Mouse (Mus musculus): ENCODE measurements around the gene Olfr382. TPM values are rescaled to one million over a fixed set of nuclear protein-coding genes. Genes with fewer than 3 reads are reported as not detected.
"Not testable (repeated sequence)": the region's sequence is repeated elsewhere in the genome, so short reads cannot be mapped to it uniquely, and the experiment has no call there.

The Olfr382 gene
- polyA plus RNA-seq (2016; fragmentation: Nextera tagmentation; extraction: Ambion mirVana), result not detected in 2 replicates

DNA sequence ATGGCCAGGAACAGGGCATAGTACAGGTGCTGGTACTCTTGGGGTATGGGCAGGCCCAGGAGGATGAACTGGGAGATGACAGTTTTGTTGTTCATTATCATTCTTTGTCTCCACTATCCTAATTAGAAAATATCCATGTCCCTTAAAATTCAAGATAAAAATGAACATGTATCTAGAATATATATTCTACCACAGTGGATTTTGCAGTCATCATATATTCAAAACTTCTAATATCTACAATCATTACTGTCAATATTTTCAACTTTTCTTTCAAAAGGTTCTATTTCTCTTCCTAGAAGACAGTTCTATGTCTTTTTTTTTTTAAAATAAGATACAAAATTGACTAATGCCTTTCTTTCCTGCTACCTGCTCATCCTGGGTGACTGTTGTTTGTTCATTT, at the start of gene Olfr382:
Gene Olfr382, minus strand, starts transcription at position 101 of the 400 bp plus-strand sequence.
- Histone ChIP-seq H3K4me3 (no peak within 1 kb of the TSS), H3K27me3 (replicated peaks; ENCODE audit: low read depth, poor library complexity, severe bottlenecking) (no peaks in the 10 kb centered on the region)

DNA sequence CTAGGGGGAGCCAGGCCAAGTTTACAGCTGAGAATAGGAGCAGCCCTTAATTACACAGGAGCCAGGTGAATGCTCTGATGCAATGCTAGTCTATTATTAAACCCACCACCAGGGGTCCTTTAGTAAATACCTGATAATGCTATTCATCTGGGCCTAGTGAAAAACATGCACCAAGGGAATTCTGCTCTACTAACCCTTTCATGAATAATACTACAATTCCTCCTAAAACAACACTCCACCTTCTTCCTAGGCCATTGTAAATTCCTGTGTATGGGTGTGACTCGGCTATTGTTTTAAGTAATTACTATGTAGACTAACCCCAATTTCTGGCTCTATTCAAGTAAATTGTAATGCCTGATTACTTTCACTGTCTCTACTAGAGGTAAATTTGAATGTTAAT, 12.0 kb upstream of the Olfr382 start:
- not testable (repeated sequence) for H3K4me1 ChIP-seq; H3K36me3 ChIP-seq (replicated peaks); H3K27me3 ChIP-seq (replicated peaks; ENCODE audit: low read depth, poor library complexity, severe bottlenecking); DNase-seq (ENCODE audit: low spot score); H3K27ac ChIP-seq (replicated peaks); H3K4me3 ChIP-seq
- H3K9me3 ChIP-seq, result peaks cover 28% of the 10 kb centered on the region; the same call in 1 of the 2 replicates
- WGBS, result 87% methylated on average over 1 of the region's 1 CpGs

More for the DNA sequence above, at the start of gene Olfr382:
- Histone ChIP-seq H3K27ac (replicated peaks) (no peak within 1 kb of the TSS), H3K4me1 (no peaks in the 10 kb centered on the region), H3K9me3 (peaks cover 30% of the 10 kb centered on the region; the same call in 1 of the 2 replicates), H3K36me3 (replicated peaks) (no peaks in the 10 kb centered on the region)
- no peak for DNase-seq (ENCODE audit: low spot score)

DNA sequence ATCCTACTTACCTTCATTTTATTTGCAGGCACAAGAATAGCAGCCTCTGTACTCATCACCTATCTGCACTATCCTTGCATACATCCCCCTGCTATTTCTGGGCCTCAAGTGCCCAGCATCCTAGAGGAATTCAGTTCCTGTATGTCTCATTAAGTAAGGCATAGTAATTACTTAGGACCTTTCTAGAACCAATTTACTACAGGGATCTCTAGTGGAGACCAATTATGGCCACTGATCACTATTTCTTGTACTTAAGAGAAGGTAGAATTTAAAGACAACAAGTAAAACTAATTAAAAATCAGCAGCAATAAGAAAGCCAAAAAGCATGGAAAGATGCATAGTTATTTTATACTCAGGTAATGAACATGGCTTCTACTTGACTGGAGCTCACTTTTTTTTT, 25.5 kb downstream of the Olfr382 start, which contains the start of gene Olfr381:
Gene Olfr381, minus strand, starts transcription at position 101 of the 400 bp plus-strand sequence.
- no peaks in the 10 kb centered on the region for H3K36me3 ChIP-seq (replicated peaks)
- H3K9me3 ChIP-seq, result 0 out of 2 replicates have a peak, but pooled peaks cover 2% of the 10 kb centered on the region
- no peak for DNase-seq (ENCODE audit: low spot score)
- H3K27ac ChIP-seq (replicated peaks), result no peak within 1 kb of the TSS
- H3K27me3 ChIP-seq (replicated peaks; ENCODE audit: low read depth, poor library complexity, severe bottlenecking), result no peaks in the 10 kb centered on the region
- no peak within 1 kb of the TSS for H3K4me3 ChIP-seq
- no peaks in the 10 kb centered on the region for H3K4me1 ChIP-seq

Other genes with a start within 250 kb of the Olfr382 start
- 0.04 TPM in 1 of 2 replicates, not detected in the other for gene Trpv3, start 249.8 kb downstream of the Olfr382 start, polyA plus RNA-seq (2016; fragmentation: Nextera tagmentation; extraction: Ambion mirVana)
- gene Aspa, start 187.6 kb downstream of the Olfr382 start, polyA plus RNA-seq (2016; fragmentation: Nextera tagmentation; extraction: Ambion mirVana), result 0.10 and 0.39 TPM in 2 replicates
- not detected in 2 replicates for gene Gm49340, start 187.5 kb downstream of the Olfr382 start, polyA plus RNA-seq (2016; fragmentation: Nextera tagmentation; extraction: Ambion mirVana)
- gene Spata22, start 187.5 kb downstream of the Olfr382 start, polyA plus RNA-seq (2016; fragmentation: Nextera tagmentation; extraction: Ambion mirVana), result not detected in 2 replicates
- gene Olfr20, start 166.4 kb downstream of the Olfr382 start, polyA plus RNA-seq (2016; fragmentation: Nextera tagmentation; extraction: Ambion mirVana), result not detected in 2 replicates
- not detected in 2 replicates for gene Olfr376, start 146.0 kb downstream of the Olfr382 start, polyA plus RNA-seq (2016; fragmentation: Nextera tagmentation; extraction: Ambion mirVana)
- not detected in 2 replicates for gene Olfr1, start 117.6 kb downstream of the Olfr382 start, polyA plus RNA-seq (2016; fragmentation: Nextera tagmentation; extraction: Ambion mirVana)
- gene Olfr378, start 88.7 kb downstream of the Olfr382 start, polyA plus RNA-seq (2016; fragmentation: Nextera tagmentation; extraction: Ambion mirVana), result not detected in 2 replicates
- gene Olfr380, start 59.7 kb downstream of the Olfr382 start, polyA plus RNA-seq (2016; fragmentation: Nextera tagmentation; extraction: Ambion mirVana), result not detected in 2 replicates
- not detected in 2 replicates for gene Olfr381, start 25.6 kb downstream of the Olfr382 start, polyA plus RNA-seq (2016; fragmentation: Nextera tagmentation; extraction: Ambion mirVana)
- gene Olfr385, start 75.8 kb upstream of the Olfr382 start, polyA plus RNA-seq (2016; fragmentation: Nextera tagmentation; extraction: Ambion mirVana), result not detected in 2 replicates
- not detected in 2 replicates for gene Olfr384, start 81.4 kb upstream of the Olfr382 start, polyA plus RNA-seq (2016; fragmentation: Nextera tagmentation; extraction: Ambion mirVana)
- gene Zfp735, start 171.6 kb upstream of the Olfr382 start, polyA plus RNA-seq (2016; fragmentation: Nextera tagmentation; extraction: Ambion mirVana), result not detected in 2 replicates